Mouse (Mus musculus) adrenal gland, postnatal 25 days (tissue): ENCODE measurements around the gene Tnnt3. TPM values are rescaled to one million over a fixed set of nuclear protein-coding genes. Genes with fewer than 3 reads are reported as not detected.
A peak's percentile ranks its signal among the peaks of the same experiment; 100 is the strongest.

ENCODE experiments used
- DNase-seq: peaks from one replicate; pipeline ENCODE4 v3.0.0; 2021; ENCODE audit warnings: mixed read lengths
- total RNA-seq: library from RNA; stranded (reverse); gene quantifications from 2 replicates; pipeline ENCODE4 v1.2.3, GENCODE M21; 2021

Tnnt3 gene
- total RNA-seq, 1 experiment from 2014 or later = not detected

DNA sequence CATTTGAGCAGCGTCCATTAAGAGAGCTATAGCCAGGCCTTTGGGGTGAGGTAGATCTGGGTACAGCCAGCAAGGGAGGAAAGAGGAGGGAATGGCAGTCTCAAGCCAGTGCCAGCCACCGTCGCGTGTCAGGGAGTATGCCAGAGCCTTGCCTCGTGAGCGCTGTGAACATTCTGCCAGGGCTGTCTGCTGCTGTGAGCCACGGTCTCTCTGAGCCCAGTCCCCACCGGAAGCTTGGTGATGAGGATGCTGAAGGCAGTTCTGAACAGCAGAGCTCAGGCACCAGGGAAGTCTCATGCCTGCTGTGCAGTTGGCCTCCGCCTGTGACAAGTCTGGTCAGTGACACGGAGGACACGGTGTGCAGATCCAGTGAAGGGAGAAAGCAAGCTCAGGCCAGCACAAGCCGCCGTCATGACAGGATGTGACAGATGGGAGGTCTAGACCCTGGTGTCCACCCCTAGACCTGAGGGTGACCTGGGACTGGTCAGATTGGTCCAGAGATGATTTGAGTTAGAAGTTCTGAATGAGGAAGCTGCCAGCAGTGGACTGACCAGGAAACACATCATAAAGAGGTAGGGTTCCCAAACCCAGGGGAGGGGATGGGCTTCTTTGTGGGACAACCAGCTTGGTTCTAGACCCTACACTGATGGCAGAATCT is 21.7 kb upstream of the Tnnt3 start:
- DNase-seq = no peak

DNA sequence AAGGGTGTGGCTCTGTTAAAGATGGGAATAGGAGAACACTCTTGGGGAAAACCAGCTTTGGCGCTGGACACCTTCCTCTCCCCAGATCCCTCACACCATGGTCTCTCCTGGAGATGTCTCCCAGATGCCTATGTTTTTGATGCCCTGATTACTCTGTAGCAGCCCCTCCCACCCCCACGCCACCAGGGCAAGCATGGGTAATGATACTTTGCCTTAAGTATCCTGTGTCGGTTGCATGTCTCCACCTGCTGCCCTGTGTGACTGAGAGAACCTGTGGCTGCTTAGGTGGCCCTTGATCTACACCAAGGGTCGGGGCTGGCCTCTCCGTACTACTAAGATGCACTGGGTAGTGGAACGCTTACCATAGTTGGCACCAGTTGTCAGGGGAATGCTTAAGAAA is 20.6 kb upstream of the Tnnt3 start:
- DNase-seq = no peak

DNA sequence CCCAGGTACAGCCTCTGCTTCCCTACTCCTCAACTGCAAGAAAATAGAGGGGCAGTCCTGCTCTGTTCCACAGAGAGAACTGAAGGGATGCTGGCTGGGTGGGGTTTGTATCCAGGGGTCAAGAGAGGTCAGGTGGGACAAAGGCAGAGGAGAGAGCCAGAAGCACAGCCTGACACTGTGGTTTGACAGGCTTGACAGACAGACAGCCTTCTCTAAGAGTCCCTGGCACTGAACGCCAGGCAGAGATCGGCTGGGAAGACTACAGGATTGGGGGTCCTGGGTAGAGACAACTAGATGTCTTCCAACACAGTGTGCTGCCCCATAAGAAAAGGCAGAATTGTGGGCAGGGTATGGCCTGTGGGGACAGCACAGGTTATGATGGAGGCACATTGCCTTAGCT is 20.1 kb upstream of the Tnnt3 start:
- DNase-seq = no peak

DNA sequence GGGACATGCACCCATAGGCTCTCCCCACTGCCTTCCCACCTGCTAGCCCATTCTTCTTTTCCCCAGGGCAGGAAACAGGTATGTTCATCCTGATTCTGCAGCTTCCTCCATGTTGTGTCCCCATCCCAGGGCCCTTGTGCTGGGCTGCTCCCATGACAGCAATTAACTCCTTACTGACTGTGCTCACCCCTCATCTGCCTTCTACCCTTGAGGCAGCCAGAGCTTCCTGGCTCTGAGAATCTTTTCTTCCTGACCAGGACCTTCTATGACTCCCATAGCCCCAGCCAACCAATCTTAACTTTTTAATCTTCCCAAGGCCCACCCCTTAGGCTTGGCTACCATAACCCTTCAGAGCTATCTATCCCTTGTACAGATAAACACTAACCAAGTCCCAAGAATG is 19.3 kb upstream of the Tnnt3 start:
- no peak for DNase-seq

DNA sequence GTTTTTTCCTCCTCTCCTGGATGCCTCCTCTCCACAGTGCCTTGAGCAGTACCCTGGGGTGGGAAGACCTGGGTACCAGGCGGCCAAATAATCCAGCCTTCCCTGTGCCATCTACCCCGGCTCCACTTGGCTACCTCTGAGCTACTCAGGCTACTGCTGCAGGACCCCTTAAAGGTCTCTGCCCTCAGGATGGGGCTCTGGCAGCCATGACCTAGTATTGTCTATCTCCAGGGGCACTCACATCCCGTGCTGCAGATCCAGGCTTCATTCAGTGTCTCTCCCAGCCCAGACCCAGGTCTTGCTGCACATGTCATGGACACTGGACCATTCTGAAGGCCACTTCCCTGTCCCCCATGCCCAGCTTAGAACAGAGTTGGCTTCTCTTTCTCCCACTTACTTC is 18.8 kb upstream of the Tnnt3 start:
- DNase-seq = no peak

DNA sequence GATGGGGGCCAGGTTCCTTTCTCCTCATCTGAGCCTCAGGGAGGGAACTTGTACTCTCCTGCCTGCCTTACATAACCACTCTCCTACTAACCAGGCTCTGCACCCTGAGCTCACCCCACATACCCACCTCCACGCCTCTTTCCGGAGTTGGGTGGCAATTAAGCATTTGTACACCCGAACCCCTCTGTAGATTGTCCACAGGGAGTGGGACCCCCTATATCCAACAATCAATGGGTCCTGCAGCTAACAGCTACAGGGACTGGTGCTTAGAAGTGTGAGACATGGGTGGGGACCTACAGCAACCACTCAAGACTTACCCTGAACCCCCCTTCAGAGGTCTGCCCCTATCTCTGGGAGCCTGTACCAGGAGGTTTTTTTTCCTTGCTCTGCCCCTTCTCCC is 18.0 kb upstream of the Tnnt3 start:
- DNase-seq = no peak

DNA sequence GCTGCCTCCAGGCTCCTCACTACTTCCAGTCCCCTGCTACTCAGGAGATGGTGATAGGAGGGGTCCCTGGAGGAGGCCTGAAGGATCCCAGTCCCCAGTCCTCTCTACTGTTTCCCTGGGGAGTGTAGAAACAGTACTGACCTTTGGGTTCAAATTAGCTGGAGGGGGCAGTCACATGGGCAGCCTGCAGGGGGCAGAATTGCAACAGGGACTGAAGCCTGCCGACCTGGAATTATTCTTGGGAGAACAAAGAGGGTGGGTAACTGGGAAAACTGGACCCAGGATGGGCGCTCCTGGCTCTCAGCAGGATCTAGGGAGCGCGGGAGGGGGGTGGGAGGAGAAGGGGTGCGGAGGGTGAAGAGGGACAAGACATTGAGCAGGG is 17.5 kb upstream of the Tnnt3 start:
- peak; percentile 53 for DNase-seq

DNA sequence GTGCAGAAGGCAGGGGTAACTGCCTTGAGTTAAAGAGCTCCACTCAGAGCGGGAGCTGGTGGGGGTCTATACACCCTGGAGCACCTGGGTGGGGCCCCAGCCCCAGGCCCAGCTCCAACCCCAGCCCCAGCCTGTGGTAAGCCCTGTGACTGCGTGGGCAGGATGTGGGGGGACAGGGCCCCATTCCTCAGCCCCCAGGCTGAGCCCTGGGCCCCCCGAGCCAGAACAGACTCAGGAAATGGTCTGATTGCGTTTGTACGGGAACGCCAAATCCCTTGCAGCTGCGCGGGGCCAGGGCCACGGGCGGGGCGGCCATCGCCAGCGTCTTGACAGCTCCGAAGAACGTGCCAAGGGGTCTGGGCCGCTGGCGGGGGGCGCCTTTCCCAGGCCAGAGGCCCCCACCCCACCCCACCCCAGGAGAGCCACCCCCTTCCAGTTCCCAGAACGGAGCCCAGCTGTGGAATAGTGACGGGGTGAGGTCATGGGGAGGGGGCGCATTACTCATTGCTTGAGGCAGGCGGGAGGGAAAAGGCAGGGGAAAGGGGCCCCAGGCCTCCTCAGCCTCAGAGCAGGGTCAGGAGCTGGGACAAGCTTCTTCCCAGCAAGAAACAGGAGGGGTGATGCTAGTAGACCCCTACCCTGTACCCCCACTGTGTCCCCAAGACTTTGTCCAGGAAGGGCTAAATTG is 16.9 kb upstream of the Tnnt3 start:
- no peak for DNase-seq

DNA sequence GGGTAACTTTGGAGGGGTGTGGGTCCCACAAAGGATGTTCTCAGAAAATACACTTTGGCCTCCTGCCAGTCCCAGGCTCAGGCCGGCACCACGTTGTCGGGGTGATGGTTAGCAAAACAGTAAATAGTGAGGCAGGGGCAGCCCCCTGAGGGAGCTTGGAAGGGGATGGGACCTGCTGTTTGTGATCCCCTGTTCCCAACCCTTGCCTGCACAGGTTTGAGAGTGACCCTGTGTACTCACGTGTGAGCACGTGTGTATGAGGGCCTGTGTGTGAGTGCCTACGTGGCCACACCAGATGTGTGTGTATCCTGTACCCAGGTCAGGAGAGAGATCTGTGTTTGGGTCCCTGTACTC is 16.4 kb upstream of the Tnnt3 start:
- no peak for DNase-seq

DNA sequence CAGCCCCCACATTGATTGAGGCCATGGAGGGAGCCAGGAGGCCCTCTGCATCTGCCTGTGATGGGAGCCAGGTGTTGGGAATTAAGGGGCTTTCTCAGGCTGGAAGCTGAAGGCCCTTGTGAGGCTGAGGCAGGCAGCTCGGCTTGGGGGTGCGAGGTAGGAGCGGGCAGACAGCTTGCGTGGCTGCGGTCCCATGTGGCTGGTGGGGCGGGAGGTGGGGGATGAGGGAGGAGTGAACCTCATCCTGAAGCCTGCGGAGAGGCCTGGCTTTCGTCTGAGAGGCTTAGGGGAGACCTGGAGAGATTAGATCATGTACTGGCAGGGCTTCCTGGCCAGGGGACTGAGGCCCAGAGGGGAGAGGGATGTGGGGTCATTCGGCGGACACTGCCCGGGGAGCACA is 15.5 kb upstream of the Tnnt3 start:
- DNase-seq = no peak

DNA sequence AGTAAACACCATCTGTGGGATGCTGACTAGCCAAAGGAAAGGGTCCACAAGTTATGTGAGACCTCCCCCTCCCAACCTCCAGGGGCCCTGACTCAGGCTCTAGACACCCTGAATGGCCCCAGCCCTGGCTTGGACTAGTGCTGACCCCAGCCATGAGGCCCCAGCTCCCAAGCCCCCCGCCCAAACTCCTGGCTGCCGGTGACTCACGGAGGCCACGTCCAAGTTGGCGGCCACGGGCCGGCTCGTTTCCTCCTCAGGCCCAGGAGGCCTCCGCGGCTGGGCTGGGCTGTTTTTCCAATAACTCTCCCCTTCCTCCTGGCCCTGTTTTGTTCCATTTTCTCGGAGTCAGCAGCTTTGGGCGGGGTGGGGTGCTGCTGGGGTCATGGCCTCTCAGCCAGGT is 13.9 kb upstream of the Tnnt3 start:
- no peak for DNase-seq

DNA sequence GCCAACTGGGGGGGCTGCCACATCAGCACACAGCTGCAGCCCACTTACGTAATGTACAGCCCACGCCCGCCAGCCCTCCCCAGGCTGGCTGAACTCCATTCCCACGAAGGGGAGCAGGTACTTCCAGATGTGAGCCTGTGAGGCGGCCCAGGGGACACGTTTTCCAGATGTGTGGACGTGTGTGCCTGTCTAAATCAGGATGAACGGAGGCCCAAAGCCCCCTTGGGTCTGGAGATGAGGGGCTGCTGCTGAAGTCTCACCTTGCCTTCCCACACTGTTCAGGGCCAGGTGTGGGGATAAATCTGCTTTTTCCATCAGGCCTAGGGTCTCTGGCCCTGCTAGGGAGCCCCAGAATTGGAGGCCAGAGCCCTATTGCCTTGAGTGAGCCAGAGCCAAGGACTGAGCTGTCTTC is 11.9 kb upstream of the Tnnt3 start:
- no peak for DNase-seq

DNA sequence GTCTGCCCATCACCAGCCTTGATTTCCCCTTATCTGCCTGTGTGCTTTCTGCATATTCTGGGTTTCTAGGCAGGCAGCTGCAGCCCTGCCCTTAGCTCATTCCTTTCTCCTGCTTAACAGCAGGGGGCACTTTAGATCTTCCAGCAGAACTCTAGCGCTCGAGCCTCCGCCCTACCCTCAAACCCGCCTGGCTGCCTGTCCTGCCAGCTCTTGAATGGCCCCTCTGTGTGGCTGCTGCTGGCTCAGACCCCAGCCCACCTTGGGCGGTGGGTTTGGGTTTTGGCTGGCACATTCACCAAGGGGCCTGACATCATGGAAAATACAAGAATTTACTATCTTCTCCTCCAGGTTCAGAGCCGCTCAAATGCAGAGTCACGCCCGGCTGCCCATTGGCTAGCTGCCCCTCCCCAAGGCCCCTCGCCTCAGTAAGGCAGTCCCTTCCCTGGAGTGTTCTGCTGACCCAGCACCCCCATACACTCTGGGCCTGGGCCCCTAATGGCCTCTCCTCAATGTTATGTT is 11.2 kb upstream of the Tnnt3 start:
- peak; percentile 36 for DNase-seq

DNA sequence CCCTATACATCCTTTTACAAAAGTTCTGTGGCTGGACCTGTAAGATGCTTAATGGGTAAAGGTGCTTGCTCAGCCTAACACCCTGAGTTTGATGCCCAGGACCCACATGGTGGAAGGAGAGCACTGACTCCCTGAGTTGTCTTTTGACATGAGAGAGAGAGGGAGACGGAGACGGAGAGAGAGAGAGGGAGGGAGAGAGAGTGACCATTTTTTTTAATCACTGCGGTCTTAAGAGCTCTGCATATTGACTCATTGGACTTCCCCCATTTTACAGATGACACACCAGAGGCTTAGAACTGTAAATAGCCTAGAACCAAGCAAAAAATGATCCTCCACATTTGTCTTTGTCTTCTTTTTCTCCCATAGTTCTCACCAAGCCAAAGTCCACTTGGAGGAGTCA is 10.6 kb upstream of the Tnnt3 start:
- no peak for DNase-seq

DNA sequence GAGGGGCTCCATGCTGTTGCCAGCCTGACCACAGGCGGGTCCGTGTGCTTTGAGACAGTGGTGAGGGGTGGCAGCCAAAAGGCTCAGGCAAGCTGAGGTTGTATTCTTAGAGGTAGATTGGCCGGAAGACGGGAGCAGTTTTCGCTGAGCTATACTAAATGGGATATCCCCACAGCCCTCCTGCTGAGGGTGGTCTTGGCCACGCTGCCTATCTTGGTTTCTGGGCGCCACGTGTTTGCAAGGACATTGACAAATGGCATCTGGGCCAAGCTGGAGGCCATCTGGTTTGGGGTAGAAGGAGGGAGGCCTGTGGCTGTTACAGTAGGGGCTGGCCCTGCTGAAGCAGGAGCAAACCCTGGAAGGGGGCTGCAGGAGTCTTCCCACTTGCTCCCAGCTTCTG is 5.1 kb upstream of the Tnnt3 start:
- no peak for DNase-seq

DNA sequence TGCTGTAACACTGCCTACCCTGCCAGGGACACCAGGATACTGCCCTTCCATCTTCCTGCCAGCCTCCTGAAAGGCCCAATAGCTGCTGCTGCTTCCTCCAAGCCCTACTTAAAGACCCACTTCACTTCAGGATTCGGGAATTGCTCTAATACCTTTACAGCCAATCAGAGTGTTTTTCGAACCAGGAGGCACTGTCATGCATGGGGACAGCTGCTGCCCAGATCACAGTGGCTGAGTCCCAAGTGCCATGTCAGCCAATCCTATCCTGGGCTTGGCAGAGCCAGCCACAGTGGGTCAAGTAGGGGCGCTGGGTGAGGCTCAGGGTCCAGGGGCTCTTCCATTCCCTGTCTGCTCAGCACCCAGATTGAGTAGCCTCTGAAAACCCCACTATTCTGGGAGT is 2.5 kb upstream of the Tnnt3 start:
- no peak for DNase-seq

DNA sequence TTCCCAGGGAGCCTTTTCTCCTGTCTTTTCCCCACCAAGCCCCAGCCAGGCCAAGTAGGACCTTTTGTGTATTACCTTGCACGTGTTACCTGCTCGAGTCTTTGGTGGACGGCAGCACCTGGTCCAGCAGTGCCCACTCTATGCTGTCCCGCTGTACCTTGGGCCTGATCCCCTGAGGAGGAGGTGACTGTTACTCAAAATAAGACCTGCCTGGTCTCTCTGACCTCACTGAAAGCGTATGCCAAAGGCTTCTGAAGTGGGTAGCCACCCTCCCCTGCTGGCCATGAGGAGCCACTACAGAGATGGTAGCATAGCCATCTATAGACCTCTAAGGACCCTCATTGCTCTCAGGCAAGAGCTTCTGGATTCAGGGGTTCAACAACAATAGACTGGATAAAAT is 1.8 kb upstream of the Tnnt3 start:
- DNase-seq = no peak

DNA sequence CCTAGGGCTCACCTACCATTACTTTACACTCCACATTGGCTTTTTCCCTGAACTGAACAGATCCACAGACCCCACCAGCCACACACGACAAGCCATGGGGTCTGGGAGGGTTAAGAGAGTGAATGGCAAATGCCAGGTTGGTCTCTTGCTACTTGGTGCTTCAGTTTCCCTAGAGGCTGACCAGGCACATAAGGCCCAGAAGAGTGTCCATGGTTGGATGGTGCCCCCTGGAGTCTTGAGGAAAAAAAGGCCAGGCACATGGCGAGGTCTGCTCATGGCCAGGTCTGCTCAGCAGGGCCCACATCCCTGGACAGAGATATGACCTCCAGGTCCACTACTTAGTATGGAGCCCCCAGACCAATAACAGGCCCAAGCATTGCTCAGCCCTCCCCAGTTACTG is 861 bp upstream of the Tnnt3 start:
- DNase-seq = no peak

DNA sequence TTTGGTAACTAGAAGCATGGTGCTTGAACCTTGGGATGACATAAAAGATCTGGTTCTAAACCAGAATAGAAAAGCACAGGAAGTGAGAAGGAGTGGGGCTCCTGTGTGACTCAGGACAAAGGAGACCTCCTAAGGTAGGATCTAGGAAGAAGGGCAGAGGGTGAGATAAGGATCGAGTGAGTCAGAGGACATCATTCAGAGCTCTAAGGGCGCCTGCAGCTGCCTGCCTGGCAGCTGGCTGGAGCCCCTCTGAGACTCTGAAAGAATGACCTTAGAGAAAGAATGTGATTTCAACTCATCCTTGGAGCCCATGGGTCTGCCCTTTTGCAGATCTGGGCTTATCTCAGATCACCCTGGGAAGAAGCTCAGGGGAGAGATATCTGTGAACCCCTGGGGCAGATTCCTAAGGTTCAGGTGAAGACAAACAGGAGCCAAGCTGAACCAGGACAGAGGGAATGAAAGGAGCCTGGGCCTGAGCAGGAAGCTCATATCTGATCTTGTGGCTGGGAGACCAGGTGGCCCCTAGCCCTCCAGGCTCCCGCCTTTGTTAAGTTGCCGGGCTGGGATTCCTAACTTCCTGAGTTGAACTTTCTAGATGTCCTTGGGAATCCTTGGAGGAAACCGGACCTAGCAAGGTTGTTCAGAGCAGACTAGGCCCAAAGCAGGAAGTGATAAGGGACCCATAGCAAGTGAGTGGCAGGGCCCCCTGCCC is 530 bp downstream of the Tnnt3 start:
- no peak for DNase-seq

DNA sequence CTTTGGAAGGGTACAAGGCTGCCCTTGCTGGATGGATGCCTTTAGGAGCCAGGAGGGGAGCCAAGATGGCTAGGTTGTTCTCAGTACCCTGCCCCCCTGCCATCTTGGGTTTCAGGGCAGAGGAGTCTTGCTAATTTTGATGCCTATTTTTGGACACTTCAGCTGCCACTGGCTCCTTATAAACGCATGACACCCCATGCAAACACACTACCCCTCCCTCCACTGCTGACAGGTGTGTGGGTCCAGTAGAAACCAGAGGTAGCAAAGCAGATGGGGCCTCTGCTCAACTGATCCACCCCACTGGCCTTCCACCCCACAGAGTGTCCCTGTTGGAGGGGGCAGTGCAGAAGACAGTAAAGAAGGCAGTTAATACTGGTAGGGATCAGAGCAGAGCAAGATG is 1.4 kb downstream of the Tnnt3 start:
- DNase-seq = no peak

DNA sequence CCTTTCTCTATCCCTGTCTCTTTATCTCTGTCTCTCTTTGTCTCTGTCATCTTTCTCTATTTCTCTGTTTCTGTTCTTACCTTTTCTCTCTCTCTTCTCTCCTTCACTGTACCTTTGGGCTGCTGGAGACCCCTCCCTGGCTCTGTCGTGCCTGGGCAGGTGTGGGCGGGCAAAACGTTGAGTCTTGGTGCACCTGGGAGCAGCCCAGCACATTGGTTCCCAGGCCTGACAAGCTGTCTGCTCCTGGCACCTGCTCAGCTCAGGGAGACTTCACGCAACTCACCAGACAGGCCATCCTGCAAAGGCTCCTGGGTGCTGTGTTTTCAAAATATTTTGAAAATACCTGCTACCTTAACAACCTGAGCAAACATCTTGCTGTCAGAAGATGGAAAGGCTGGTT is 4.6 kb downstream of the Tnnt3 start:
- DNase-seq = no peak

DNA sequence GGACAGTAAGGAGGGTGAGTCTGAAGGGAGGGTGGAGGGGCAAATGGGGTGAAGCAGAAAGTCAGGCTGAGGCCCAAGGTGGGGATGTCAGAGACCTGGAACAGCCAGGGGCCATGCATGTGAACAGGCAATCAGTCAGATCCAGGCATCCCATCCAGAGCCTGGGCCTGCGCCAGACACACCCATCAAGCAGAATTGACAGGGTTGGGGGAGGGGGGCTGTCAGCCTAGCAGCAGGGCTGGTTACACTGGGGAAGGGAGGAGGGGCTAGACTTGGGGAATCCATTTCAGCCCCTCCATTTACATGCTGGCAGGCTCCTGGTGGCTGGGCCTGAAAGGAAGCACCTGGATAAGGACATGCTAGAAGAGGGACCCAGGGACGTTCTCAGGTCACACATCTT is 7.3 kb downstream of the Tnnt3 start:
- no peak for DNase-seq

DNA sequence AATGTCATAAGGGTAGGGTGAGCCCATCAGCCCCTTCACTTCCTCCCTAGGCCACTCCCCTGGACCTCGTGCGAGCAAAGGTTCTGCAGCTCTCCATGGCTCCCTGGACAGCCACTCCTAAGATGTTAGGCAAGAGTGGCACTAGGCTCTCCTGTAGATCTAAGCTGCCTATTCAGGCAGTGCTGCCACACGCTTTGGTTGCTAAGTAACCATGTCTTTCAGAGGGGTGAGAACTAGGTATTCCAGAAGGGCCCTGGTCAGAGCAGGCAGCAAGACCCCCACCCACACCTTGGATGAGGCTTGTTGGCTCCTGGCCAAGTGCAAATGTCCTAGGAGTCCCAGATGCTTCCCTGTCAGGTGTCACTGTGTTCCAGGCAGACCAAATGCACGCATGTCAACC is 7.9 kb downstream of the Tnnt3 start:
- no peak for DNase-seq

DNA sequence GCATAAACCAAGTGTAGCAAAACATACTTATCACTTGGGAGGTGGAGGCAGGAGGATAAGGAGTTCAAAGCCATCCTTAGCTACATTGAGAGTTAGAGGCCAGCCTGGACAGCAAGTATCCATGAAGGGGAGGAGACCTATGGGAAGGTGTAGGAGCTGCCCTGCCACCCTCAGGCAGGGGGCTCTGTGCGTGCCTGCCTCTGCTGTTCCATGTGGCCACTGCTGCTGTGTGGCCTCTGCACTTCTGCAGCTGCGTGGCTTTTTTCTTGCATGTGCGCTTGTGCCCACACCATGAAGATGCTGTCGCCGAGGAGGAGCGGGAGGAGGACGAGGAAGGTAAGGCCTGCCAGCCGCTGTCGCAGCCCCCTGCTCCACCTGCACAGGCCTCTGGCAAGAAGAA is 8.8 kb downstream of the Tnnt3 start:
- no peak for DNase-seq
